Mouse (Mus musculus) hindlimb bud, embryonic 11.5 days (tissue): Measurements from ENCODE around the gene Ntn5.
"Not testable (repeated sequence)": the region's sequence is repeated elsewhere in the genome, so short reads cannot be mapped to it uniquely, and the experiment has no call there.

Source experiments
- DNase-seq: peaks from one replicate; pipeline ENCODE4 v3.0.0-alpha.2; 2012; ENCODE audit warnings: low read depth, low spot score; ENCODE audit errors: extremely low spot score

Gene Ntn5

GRCm38 (mm10) chr7:45654424-45655047 lies 29.3 kb upstream of the Ntn5 start:
- no peak for DNase-seq

- DNase-seq: no peak
Measured at GRCm38 (mm10) chr7:45660746-45661478, 22.9 kb upstream of the Ntn5 start.

DNA sequence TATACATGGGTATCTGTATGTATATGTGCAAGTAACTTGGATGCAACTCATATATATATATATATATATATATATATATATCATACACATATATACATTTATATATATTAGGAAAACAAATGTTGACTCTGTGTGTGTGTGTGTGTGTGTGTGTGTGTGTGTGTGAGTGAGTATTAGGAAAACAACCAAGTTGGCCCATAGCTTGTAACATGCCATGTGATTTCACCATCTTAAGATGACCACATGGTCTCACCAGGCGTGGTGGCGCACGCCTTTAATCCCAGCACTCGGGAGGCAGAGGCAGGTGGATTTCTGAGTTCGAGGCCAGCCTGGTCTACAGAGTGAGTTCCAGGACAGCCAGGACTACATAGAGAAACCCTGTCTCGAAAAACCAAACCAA lies 22.1 kb upstream of the Ntn5 start:
- DNase-seq: not testable (repeated sequence)

DNA sequence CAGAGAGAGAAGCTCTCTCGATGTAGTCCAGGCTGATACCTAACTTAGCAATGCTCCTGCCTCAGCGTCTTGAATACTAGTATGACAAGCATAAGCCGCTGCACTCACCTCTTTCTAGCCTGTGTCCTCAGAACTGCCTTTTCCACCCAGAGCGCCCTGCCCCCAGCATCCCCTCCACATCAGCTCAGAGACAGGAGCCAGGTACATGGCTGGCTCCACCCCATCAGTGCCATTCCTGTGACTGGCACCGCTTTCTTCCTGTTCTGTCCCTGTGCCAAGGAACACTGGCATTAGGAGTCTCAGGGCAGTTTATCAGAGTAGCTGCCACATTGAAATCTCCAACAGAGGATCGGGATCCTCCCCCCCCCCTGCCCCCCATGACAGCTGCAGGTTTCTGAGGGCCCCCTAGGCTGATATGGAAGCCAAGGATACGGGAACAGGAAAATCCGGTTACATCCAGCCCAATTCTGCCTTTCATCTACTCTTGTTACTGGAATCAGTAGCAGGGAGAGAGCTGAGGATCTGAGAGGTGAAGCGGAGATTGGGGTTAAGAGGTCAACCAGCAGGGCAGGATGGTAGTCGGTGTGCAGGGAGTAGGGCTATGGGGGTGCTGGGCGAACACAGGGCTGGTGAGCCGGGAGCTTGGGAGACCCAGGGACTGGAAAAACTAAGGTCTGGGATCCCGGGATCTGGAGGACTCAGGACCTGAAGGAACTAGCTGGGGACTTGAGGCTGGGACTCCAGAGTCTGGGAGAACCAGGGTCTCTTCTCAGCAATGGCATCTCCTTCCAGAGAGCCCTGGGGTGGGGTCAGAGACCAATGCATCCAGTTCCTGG lies 18.3 kb upstream of the Ntn5 start:
- no peak for DNase-seq

DNA sequence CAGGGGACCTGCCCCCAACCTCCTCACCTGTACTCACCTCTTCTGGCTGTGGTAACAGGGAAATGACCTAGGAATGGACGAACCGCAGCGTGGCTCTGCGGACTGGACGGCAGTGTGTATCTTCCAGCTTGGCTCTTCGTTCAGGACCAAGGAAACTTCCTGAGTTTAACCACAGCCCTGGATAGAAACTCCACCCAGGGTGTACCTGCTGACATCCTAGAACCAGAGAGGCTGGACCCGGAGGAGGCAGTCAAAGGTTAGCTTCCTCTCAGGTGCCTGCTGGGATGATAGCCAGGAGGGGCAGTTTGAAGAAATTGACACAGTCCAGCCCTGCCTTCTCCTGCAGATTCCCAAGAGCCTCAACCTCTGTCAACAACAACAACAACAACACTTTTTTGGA lies 17.7 kb upstream of the Ntn5 start, which contains the start of gene Fut2:
Gene Fut2 (minus strand): TSS at position 234 of the 400 bp plus-strand sequence.
- DNase-seq: no peak

- no peak for DNase-seq
Measured at GRCm38 (mm10) chr7:45667761-45668160, 16.1 kb upstream of the Ntn5 start.

DNA sequence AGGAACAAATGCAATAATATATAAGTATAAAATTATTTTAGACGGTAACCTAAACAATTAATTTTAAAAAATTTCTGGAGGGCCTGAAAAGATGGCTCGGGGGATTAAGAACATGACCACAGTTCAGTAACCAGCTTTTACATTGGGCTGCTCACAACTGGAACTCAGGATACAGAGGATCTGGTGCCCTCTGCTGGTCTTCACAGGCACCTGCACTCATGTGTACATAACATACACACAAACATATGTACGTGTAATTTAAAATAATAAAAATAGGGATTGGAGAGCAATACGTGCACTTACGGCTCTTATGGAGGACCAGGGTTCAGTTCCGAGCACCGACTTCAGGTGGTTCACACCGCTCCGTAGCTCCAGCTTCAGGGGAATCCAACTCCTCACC lies 14.9 kb upstream of the Ntn5 start:
- no peak for DNase-seq

DNA sequence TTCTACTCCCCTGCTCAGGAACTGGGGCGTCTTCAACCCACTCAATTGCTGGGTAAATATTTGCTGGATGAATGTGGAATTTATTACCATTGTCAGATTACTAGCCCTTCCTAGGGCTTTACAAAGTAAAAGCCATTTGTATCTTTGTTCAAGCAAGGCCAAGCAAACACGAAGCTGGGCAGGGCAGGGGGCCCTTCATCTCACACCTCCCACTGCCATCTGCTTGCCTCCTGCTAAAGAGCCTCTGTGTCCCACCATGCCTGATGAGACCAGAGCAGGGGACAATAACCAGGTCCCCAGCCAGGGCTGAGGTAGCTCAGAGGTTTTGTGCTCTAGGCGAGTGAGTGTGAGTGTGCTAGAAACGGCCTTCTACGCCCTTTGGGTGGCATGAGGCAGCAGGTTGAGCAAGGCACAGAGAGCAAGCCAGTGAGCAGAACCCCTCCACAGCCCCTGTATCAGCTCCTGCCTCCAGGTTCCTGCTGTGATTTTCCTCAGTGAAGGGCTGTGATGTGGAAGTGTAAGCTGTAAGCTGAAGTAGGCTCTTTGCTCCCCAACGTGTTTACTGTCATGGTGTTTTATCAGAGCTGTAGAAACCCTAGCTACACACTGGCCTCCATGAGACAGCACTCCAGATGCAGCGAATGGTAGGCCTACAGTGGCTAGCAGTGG lies 6.1 kb upstream of the Ntn5 start:
- DNase-seq: no peak

DNA sequence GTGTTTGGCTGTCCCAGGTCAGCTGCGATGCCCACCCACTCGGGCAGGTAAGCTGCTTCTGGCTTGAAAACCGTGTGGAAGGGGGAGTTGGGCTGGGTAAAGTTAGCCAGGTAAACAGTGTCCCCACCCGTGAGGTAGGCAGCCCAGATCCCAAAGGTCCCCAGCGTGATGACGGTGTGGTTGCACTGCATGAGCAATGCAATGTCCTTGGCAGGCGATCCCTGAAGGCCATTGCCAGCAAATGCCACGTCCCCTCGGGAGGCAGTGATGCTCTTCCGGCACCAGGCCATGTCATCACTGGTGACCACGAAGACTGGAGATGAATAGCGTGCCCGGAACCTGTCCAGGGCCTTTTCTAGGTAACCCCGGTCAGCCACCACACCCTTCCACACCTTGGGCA lies 5.3 kb upstream of the Ntn5 start:
- no peak for DNase-seq

- no peak for DNase-seq
Measured at GRCm38 (mm10) chr7:45679966-45680621, 3.7 kb upstream of the Ntn5 start.

- no peak for DNase-seq
Measured at GRCm38 (mm10) chr7:45681046-45681736, 2.6 kb upstream of the Ntn5 start.

- peak; percentile 92 for DNase-seq
Measured at GRCm38 (mm10) chr7:45682144-45683126, 1.4 kb upstream of the Ntn5 start.

DNA sequence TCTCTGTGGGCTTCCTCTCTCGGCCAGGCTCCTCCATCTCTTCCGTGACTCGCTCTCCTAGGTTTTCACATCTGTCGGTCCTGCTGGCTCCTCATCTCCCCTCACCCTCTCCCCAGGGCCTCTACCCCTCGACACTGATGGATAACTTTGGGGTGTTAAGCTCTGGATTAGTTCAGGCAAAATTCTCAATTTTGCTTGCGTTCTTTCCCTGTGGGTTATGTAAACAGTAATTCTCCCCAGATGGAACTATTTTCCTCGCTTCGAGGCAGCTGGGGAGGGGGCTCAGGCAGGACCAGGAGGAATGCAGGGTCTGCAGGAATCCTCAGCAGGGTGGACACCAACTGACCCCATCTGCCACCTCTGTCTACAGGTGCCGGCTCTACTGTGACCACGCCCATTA lies 2.0 kb downstream of the Ntn5 start:
- no peak for DNase-seq

- DNase-seq: no peak
Measured at GRCm38 (mm10) chr7:45686841-45687240, 3.0 kb downstream of the Ntn5 start.

DNA sequence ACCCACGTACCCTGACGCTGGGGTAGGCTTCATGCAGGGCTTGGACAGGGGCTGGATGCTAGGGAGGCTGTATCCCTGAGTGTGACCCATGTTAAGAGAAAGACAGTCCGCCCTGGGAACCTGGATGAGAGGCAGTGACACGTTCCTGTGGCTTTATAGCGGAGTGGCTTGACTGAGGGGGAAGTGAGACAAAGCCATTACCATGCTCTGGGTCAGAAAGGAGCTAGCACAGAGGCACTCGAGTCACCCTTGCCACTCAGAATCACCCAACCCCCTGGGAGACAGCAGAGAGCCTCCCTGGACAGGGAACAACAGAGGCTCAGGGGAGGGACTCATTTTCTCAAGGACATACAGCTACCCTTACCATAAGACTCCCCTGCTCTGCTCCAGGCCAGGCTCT lies 5.3 kb downstream of the Ntn5 start:
- DNase-seq: no peak

DNA sequence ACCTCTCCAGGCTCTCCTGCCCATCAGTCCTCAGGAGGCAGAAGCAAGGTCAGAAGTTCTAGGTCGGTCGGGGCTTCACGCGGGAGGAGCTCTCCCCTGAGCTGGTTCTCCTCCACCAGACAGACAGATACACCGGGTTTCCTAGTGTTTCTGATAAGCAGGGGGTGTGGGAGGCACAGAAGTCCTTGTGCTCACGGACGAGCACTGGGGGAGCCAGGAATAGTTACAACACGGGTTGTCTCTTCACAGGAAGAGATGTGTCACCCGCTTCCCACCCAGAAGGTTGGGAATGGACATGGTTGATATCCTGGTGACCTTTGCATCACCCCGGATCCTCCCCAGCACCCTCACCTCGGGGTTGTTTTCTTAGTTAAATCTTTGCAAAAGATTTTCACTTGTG lies 6.0 kb downstream of the Ntn5 start:
- no peak for DNase-seq

DNA sequence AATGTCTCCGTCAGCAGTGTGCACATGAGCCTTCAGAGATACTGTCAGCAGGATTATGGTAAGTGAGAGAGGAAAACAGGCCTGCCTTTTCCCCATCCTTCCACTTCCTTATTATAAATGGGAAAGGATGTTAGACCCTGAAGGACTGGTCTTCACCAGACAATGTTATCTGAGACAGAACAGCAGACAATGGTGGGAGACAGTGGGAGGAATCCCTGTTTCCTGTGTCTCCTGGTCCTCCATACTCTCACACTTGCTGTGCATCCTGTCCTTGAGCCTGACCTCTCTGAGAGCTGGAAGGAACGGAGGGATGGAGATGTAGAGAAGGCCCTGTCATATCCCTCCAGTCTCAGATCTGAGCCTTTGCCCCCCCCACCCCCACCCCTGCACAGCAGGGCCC lies 8.5 kb downstream of the Ntn5 start:
- DNase-seq: no peak

GRCm38 (mm10) chr7:45693921-45694591 lies 10.2 kb downstream of the Ntn5 start, which contains the start of gene Sec1:
TSS of gene Sec1 (minus strand) at chr7:45694402.
- no peak for DNase-seq
